Mouse (Mus musculus) C2C12 (cell line): ENCODE data around the gene Prune1.

ENCODE experiments used
- CTCF ChIP-seq: IDR thresholded peaks from one replicate; pipeline ENCODE4 v1.5.1; 2011; ENCODE audit not compliant: control insufficient read depth, insufficient read depth, insufficient read length
- MAX ChIP-seq: IDR thresholded peaks from one replicate; pipeline ENCODE4 v1.6.1; 2011; ENCODE audit warnings: mild to moderate bottlenecking, control low read depth
- MYOD1 ChIP-seq: IDR thresholded peaks from one replicate; pipeline ENCODE4 v1.6.1; 2011; ENCODE audit warnings: low read depth; ENCODE audit not compliant: control insufficient read depth, insufficient read length
- USF1 ChIP-seq: IDR thresholded peaks from one replicate; pipeline ENCODE4 v1.6.1; 2011; ENCODE audit warnings: low read depth, mild to moderate bottlenecking, control low read depth, moderate library complexity

- TF ChIP-seq CTCF (no peak), MAX (no peak), USF1 (no peak), MYOD1 (no peak)
These were observed 5.4 kb downstream of the Prune1 start for GRCm38 (mm10) chr3:95276428-95276934.
